Mouse (Mus musculus) erythroblast, embryonic 14.5 days (primary cell): ENCODE results near the gene Gper1.

Source experiments
- GATA1 ChIP-seq: IDR thresholded peaks from 2 replicates; pipeline ENCODE4 v1.6.1; 2012; ENCODE audit warnings: low read length, inconsistent platforms, mixed read lengths
- TAL1 ChIP-seq: IDR thresholded peaks from 3 replicates; pipeline ENCODE4 v1.6.1; 2012; ENCODE audit warnings: low read length, inconsistent platforms, mixed read lengths

GRCm38 (mm10) chr5:139466373-139466772 is 43.4 kb downstream of the Gper1 start:
- TF ChIP-seq GATA1 = no peak
- TF ChIP-seq TAL1 = no peak
